Mouse (Mus musculus) testis, postnatal 10 days (tissue): ENCODE data around the gene Frmd8.

Experiments
- DNase-seq: peaks from one replicate; pipeline ENCODE4 v3.0.0; 2021; ENCODE audit warnings: low spot score

The Frmd8 gene

DNA sequence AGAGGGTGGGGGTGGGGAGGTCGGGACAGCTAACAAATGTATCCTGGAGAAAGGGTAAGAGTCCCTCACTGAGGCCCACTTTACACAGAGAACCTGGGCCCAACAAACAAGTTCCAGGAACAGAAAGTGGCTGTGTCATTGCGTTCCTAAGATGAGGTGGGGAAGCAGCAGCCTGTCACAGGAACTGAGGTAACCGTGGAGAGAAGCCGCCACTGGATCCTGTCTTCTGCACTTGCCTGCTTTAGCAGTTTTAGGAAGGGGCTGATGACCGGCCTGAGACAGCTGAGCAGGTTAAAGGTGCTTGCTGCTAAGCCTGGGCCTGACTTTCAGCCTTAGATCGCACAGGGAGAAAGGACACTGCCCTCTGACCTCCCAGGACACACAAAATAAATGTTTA lies 68.3 kb downstream of the Frmd8 start:
- DNase-seq, result no peak

DNA sequence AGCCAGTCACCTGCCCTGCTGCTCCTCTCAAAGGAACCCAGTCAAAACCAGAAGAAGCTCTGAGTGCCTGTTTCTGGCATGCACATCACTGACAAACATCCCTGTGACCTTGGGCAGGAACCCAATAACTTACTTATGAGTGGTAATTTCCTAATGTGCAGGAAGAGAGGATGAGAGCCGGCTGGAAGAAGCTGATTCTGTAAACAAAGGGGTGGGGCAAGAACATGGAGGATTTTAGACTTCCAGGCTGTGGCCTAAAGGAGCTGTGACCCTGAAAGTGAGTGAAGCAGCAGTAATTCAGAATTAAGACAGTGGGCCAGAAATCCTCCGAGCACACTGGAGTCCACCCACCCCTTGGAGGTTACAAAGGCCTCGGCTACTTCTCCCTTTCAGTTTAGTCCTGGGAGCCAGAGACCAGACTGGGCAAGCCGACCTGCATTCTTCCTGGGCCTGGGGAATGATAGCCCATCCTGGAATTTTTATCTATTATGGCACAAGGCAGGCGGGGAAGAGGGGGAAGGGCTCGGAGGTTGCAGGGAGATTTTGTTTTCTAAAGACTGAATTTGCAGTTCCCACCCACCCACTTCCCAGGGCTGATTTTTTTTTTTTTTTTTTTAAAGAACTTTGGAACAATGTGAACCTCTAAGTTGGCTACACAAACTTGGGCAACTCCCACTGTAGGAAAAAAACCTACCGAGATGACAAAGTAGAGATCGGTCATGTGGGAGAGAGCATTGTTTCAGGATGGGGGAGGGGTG lies 68.8 kb downstream of the Frmd8 start:
- peak; percentile 79 for DNase-seq

DNA sequence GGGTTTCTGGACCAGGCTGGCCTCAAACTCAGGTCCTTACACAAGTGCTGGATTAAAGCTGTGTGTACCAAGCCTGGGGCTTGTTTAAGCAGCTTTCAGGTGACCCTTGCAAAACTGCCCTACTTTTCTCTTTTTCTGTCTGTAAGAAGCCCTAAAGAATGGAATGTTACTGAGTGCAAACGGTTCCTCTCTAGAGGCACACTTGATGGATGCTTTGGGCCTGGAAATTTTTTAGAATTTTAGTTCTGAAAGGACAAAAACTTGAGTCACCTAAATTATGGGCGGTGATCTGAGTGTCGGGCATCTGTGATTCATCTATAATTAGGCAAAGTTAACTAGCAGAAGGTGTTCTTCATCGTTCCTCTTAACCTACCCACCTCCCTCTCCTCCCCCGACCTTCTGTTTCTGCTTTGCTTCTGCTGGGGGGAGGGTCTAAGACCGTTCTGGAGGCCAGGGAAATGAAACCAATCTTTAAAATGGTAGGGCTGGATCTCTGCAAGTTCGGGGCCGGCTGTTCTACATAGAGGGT lies 70.6 kb downstream of the Frmd8 start:
- DNase-seq, result no peak

DNA sequence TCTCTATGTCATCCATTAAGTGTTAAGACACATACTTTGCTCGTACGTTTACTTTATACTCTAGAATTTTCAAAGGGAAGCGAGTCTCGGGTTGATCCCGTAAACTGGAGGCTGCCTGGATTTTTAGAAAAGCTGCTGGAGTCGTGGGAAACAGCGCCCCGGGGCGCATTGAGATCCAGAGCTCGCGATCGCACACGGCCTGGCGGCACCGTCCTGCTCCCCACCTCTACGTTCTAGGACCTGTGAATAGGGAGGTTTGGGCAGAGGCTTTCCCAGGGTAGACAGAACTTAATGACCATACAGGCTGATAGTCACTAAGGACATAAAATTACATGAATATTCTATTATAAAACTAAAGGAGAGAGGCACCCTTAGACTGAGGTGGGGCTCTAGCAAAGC lies 71.2 kb downstream of the Frmd8 start:
- no peak for DNase-seq

DNA sequence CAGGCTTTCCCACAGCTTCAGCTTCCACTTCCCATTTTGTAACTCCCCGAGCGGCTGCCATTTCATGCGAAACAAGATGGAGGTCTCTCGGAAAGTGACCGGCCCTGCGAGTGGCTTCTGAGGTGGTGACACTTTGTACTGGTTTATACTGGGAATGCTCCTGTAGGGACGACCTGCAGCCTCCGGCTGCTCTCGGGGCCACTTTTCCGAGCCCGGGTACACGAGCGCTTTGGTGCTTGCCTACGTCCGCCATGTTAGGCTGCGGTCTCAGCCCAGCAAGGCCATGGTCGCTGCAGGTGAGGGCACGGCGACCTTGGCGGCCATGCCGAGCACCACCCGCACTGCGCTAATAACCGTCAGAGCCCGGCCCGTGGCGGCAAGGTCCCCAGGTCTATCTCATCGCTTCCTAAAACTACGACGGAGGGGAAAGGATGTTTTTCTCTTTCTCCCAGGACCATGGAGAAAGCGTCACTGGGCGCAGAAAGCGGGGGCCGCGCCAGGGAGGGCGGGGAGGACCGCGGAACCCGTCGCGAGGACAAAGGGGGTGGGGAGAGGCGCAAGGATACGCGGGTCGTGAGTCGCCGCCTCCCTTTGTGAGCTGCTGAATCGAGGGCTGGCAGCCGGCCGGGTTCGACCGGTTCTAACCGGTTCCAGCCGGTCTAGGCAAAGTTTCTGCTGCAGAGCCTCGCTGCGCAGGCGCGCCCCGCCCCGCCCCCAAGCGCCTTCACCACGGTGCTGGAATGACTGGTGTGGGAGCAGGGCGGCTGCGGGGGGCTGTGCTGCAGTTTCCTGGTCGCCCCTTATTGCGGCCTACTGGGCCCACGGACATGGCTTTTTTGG lies 71.8 kb downstream of the Frmd8 start:
- peak; percentile 100 for DNase-seq

DNA sequence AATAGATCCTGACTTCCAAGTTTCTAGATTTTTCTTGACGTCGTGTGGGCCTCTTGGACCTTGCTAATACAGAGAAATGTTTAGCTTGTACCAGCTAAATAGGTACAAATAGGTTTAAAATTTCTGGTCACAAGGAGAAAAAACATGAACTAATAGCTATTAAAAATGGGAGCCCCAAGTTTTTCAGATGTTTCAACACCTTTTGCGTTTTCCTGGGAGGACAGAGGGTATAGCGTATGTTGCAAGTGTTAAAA lies 72.4 kb downstream of the Frmd8 start:
- no peak for DNase-seq

DNA sequence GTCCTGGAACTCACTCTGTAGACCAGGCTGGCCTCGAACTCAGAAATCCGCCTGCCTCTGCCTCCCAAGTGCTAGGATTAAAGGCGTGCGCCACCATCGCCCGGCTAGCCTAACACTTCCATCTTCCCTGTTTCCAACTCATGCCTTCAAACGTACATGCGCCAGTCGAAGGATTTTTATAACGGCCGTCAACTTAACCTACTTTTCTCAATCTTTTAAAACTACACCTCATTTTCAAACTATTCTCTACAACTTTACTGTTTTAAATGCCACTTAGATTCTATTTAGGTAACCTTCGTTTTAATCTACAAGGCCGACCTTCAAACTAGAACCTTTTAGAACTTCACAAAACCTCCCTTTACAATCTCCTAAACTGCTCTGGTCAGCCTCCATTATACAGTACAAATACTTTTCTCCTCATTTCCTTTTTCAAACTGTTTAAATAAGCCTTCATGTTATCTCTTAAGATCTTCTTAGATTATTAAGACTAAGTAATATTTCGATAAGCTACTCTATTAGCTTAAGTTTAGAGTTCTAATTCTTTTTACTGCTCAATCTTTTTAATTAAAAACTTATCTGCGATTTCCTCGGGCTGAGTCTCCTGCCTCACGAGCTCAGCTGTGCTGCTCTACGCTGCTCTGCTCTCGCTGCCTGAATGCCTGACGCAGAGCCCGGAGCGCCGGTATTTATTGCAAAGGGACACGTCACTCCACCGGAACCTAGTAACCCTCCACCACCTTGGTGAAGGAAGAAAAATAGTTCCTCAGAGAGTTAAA lies 72.9 kb downstream of the Frmd8 start:
- peak; percentile 98 for DNase-seq

DNA sequence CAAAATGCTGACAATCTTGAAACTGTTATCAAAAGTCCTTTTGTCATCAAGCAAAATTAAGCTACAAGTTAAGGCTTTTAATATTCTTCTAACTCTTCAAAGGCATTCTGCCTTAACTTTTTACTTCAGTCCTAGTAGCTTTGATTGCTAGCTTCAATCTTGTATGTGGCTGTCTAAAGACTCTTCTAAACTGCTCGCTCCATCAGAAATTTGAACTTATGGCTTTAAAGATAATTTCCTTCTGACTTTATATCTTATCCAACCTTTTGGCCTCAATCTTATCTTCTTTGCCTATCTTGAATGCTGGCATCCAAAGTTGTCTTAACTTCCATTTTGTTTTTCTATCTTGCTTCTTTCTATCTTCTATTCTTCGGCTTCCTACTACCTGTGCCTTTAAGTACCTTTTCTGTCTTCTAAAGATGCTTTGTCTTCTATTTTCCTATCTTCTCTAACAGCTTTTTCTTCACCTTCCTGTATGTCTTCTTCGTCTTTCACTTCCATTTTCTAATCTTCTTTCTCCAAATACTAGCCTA lies 73.6 kb downstream of the Frmd8 start:
- no peak for DNase-seq

DNA sequence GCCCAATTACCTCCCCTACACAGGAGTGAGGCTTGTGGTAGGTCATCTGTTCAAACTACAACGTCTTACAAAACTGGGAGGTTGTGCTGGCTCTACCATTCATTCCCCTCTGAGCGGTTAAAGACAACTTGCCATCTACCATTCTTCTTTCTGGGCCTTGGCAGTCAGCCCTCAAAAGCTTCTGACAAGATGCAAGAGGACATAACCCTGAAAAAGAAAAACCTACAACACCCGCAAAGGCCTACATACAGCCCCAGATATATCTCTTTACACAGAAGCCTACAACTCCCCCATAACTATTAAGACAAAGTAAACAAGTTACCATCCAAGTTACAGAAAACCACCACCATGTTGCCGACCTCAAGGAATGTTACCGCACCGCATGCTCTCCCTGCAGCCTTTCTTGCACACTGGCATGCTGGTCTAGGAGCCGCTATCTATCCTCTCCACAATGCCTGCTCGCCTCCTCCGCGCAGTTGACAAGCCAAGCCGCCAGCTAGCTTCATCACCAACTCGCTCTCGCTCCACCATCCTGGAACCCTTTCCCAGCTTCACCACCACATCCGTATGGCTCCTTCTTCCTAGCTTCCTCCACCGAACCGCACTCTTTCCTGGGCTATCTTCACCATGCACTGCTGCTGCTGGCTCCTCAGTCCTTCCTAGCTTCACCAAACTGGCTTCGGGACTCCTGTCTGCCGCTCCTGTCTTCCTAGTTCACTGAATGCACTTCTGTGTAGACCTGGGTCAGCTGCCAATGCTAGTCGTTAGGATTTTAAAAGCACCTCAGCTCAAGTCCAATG lies 74.2 kb downstream of the Frmd8 start:
- DNase-seq, result no peak

DNA sequence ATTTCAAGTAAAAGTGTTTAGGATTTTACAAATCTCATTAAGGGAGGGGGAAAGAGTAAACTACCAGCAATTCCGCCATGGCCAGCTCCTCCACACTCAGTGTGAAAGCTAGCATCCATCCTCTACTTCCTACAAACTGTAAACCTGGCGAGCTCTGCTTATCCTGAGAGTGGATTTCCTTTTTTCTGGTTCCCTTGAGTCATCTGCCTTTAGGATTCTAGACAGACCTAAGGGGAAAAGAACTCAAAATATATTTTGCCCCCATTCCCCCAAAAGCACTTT lies 74.8 kb downstream of the Frmd8 start:
- DNase-seq, result no peak
